Mouse (Mus musculus): ENCODE data around the gene Ckap2l.

- TF ChIP-seq GATA1 (IDR thresholded peaks at IDR 0.05; ENCODE audit: borderline replicate concordance, low read length) (no peak), FLI1 (IDR thresholded peaks at IDR 0.05; ENCODE audit: low read length) (no peak)
These were observed 36.5 kb upstream of the Ckap2l start for GRCm38 (mm10) chr2:129333471-129333870.
